In the genomic region with DNA sequence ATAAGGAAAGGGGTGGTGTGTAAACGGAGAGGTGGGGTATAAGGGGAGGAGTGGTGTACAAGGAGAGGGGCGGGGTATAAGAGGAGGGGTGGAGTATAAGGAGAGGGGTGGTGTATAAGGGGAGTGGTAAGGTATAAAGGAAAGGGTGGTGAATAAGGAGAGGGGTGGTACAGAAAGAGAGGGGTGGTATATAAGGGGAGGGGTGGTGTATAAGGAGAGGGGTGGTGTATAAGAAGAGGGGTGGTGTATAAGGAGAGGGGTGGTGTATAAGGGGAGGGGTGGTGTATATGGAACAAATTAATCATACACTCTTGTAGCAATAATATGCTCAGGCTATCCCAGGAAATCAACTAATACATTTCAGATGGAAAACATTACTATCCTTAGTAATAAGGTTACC, we compare ENCODE assay signal across 9 mouse cellular contexts. TPM values are rescaled to one million over a fixed set of nuclear protein-coding genes. Genes with fewer than 3 reads are reported as not detected.
DNase-seq lines count a peak whose midpoint lies in the region; ATAC-seq and TF ChIP-seq lines count a peak whose summit lies in the region.
"Had no signal": no experiment of that assay in that cellular context is flagged by ENCODE, and none has a peak within 500 bp of the region (broad histone marks: within the 10 kb centered on the region; RNA-seq: fewer than 3 reads in every experiment).

No protein-coding gene starts in this region.

- no peak for TF ChIP-seq CTCF in lung, postnatal 0 days (IDR thresholded peaks at IDR 0.05)

- no peak overlapping the region for H3K9ac ChIP-seq in lung, postnatal 0 days (replicated peaks; ENCODE audit: low read depth)
- H3K9ac ChIP-seq in forebrain, embryonic 16.5 days (replicated peaks; ENCODE audit: low read depth, low read length), result no peak overlapping the region
- no peak overlapping the region for H3K9ac ChIP-seq in liver, embryonic 15.5 days

- TF ChIP-seq EP300 in lung, postnatal 0 days (IDR thresholded peaks at IDR 0.05), result no peak

- 42% methylated on average over 2 of the region's 2 CpGs for WGBS in lung, postnatal 0 days
- WGBS in forebrain, embryonic 16.5 days, result 39% methylated on average over 2 of the region's 2 CpGs
- WGBS in liver, embryonic 15.5 days (ENCODE audit: insufficient replicate concordance), result 41% methylated on average over 2 of the region's 2 CpGs

- no peaks in the 10 kb centered on the region for H3K27me3 ChIP-seq in lung, postnatal 0 days (replicated peaks; ENCODE audit: insufficient read depth, low read length)
- H3K27me3 ChIP-seq in forebrain, embryonic 16.5 days (replicated peaks; ENCODE audit: control insufficient read depth, insufficient read depth, low read length), result no peaks in the 10 kb centered on the region
- no peaks in the 10 kb centered on the region for H3K27me3 ChIP-seq in liver, embryonic 15.5 days

- H3K4me2 ChIP-seq in lung, postnatal 0 days (replicated peaks; ENCODE audit: low read depth, low read length), result no peak overlapping the region
- H3K4me2 ChIP-seq in forebrain, embryonic 16.5 days (ENCODE audit: low read length), result no peak overlapping the region
- H3K4me2 ChIP-seq in liver, embryonic 15.5 days, result no peak overlapping the region

- H3K4me1 ChIP-seq in lung, postnatal 0 days (ENCODE audit: insufficient read depth, low read depth, low read length), result no peaks in the 10 kb centered on the region
- no peaks in the 10 kb centered on the region for H3K4me1 ChIP-seq in forebrain, embryonic 16.5 days (replicated peaks; ENCODE audit: control insufficient read depth, insufficient read depth, low read length)
- no peaks in the 10 kb centered on the region for H3K4me1 ChIP-seq in liver, embryonic 15.5 days (replicated peaks)

- no peak overlapping the region for H3K27ac ChIP-seq in lung, postnatal 0 days (ENCODE audit: low read length)
- H3K27ac ChIP-seq in forebrain, embryonic 16.5 days (ENCODE audit: low read length), result no peak overlapping the region
- no peak overlapping the region for H3K27ac ChIP-seq in liver, embryonic 15.5 days (replicated peaks)
- H3K27ac ChIP-seq: macrophage had no signal

- peak; percentile 38 for DNase-seq in lung, postnatal 0 days (ENCODE audit: low spot score)
- no peak for DNase-seq in lung, postnatal 14 days
- DNase-seq in yolk sac, embryonic 10.5 days (ENCODE audit: low spot score), result peak; percentile 69
- no peak for DNase-seq in cerebellum, adult 9-10 months
- no peak for DNase-seq in left cerebral cortex, adult 18-20 months (ENCODE audit: low spot score in 2 of 2)
- DNase-seq: gastrocnemius, postnatal 14 days had no signal

- no peaks in the 10 kb centered on the region for H3K9me3 ChIP-seq in lung, postnatal 0 days (ENCODE audit: low read length)
- no peaks in the 10 kb centered on the region for H3K9me3 ChIP-seq in forebrain, embryonic 16.5 days (ENCODE audit: control insufficient read depth, low read length)
- no peaks in the 10 kb centered on the region for H3K9me3 ChIP-seq in liver, embryonic 15.5 days (replicated peaks)

- no peaks in the 10 kb centered on the region for H3K36me3 ChIP-seq in lung, postnatal 0 days (ENCODE audit: insufficient read depth, low read length)
- no peaks in the 10 kb centered on the region for H3K36me3 ChIP-seq in forebrain, embryonic 16.5 days (ENCODE audit: control insufficient read depth, insufficient read depth)
- no peaks in the 10 kb centered on the region for H3K36me3 ChIP-seq in liver, embryonic 15.5 days (replicated peaks)

- peak; percentile 91 for ATAC-seq in lung, postnatal 0 days
- peak; percentile 96 for ATAC-seq in forebrain, embryonic 16.5 days
- peak; percentile 87 for ATAC-seq in liver, embryonic 15.5 days (ENCODE audit: insufficient read depth)

- no peak overlapping the region for H3K4me3 ChIP-seq in lung, postnatal 0 days (ENCODE audit: low read depth, low read length)
- no peak overlapping the region for H3K4me3 ChIP-seq in forebrain, embryonic 16.5 days (replicated peaks; ENCODE audit: low read length)
- no peak overlapping the region for H3K4me3 ChIP-seq in liver, embryonic 15.5 days (replicated peaks)

RNA-seq across cellular contexts. Expression of a gene that starts 15.1 kb away (rescaled TPM):
- polyA plus RNA-seq in lung, postnatal 0 days (2015; fragmentation: Nextera tagmentation; extraction: Ambion mirVana), result 0.39 and 0.49 TPM in 2 replicates
- polyA plus RNA-seq in forebrain, embryonic 16.5 days (2015; fragmentation: Nextera tagmentation; extraction: Ambion mirVana), result 2.9 and 5.0 TPM in 2 replicates
- polyA plus RNA-seq in liver, embryonic 15.5 days (2015; fragmentation: Nextera tagmentation; extraction: Ambion mirVana), result 1.8 and 2.0 TPM in 2 replicates
- total RNA-seq in left cerebral cortex, adult 18-20 months (2021), result 10 to 100 TPM; 11.6 to 13.7 TPM

RNA-seq across cellular contexts. Expression of a gene that starts 15.2 kb away (rescaled TPM):
- 84.5 and 101 TPM in 2 replicates for polyA plus RNA-seq in lung, postnatal 0 days (2015; fragmentation: Nextera tagmentation; extraction: Ambion mirVana)
- 53.7 and 57.1 TPM in 2 replicates for polyA plus RNA-seq in forebrain, embryonic 16.5 days (2015; fragmentation: Nextera tagmentation; extraction: Ambion mirVana)
- 19.6 and 20.8 TPM in 2 replicates for polyA plus RNA-seq in liver, embryonic 15.5 days (2015; fragmentation: Nextera tagmentation; extraction: Ambion mirVana)
- total RNA-seq in left cerebral cortex, adult 18-20 months (2021), result 10 to 100 TPM; 34.0 TPM

Comparison
In these comparisons a context has a peak if more than half of its experiments do, and no peak if none do; other contexts are left out.
1. DNase-seq: peak in lung, postnatal 0 days (single experiment) and yolk sac, embryonic 10.5 days (single experiment); none in lung, postnatal 14 days (single experiment), cerebellum, adult 9-10 months (single experiment) and left cerebral cortex, adult 18-20 months (0 of 2).
2. Peak in every context shown above with its lines, with median percentiles within 50 percentile points of each other: ATAC-seq.